Mouse (Mus musculus) bone marrow, adult 2 months (tissue): Measurements from ENCODE around the gene Spdl1.

Source experiments
- CTCF ChIP-seq: fragments of 200-500 bp; IDR thresholded peaks from 2 replicates; pipeline ENCODE4 v1.5.1; 2011; ENCODE audit warnings: low read length, control low read depth; ENCODE audit not compliant: control insufficient read depth, insufficient read depth
- POLR2A ChIP-seq: fragments of 200-500 bp; IDR thresholded peaks from 2 replicates; pipeline ENCODE4 v1.6.1; 2011; ENCODE audit warnings: low read depth, mild to moderate bottlenecking, control low read depth, low read length, borderline replicate concordance; ENCODE audit not compliant: control insufficient read depth

DNA sequence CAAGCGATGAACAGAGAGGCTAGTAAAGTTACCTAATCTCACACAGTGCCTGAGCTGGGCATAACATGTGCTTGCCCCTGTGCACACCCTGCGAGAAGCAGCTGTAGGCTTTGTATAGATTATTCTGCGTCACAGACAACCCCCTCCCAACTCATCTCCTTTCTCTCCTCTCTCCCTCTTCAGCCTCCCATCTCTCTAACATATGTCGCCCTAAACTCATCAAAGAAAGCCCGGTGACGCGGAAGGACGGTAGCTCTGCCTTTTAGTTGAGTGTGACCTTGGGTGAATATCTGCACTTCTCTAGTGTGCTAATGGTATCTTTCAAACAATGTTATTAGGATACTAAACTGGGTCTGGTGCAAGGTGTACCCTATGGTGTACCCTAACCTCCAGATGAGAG lies 63.5 kb downstream of the Spdl1 start:
- TF ChIP-seq POLR2A (no peak), CTCF (no peak)
